Mouse (Mus musculus) intestine, embryonic 15.5 days (tissue): Measurements from ENCODE around the gene Slc35b1. TPM values are rescaled to one million over a fixed set of nuclear protein-coding genes. Genes with fewer than 3 reads are reported as not detected.
A peak's percentile ranks its signal among the peaks of the same experiment; 100 is the strongest.

Experiments
- ATAC-seq: fragments of 200-750 bp; cut with Nextera tagmentation; 2 replicates; pipeline ENCODE4 v1.8.0; 2017; ENCODE audit warnings: moderate TSS enrichment, moderate library complexity
- H3K27ac ChIP-seq: fragments of 300-500 bp; sonication (generic); 2 replicates; pipeline ENCODE4 v1.5.1; 2015; ENCODE audit warnings: mild to moderate bottlenecking, inconsistent platforms
- H3K27me3 ChIP-seq: fragments of 300-500 bp; sonication (generic); replicated peaks from 2 replicates; pipeline ENCODE4 v1.6.1; 2015; ENCODE audit warnings: inconsistent platforms
- H3K36me3 ChIP-seq: fragments of 300-500 bp; sonication (generic); 2 replicates; pipeline ENCODE4 v1.6.1; 2015; ENCODE audit warnings: inconsistent platforms
- H3K4me1 ChIP-seq: fragments of 300-500 bp; sonication (generic); replicated peaks from 2 replicates; pipeline ENCODE4 v1.6.1; 2015; ENCODE audit warnings: inconsistent platforms
- H3K4me2 ChIP-seq: fragments of 300-500 bp; sonication (generic); replicated peaks from 2 replicates; pipeline ENCODE4 v1.6.1; 2015; ENCODE audit warnings: mild to moderate bottlenecking, inconsistent platforms
- H3K4me3 ChIP-seq: fragments of 300-500 bp; sonication (generic); replicated peaks from 2 replicates; pipeline ENCODE4 v1.5.1; 2015; ENCODE audit warnings: inconsistent platforms
- H3K9ac ChIP-seq: fragments of 300-500 bp; sonication (generic); 2 replicates; pipeline ENCODE4 v1.6.1; 2015; ENCODE audit warnings: inconsistent platforms
- H3K9me3 ChIP-seq: fragments of 300-500 bp; sonication (generic); 2 replicates; pipeline ENCODE4 v1.6.1; 2016; ENCODE audit warnings: inconsistent platforms
- WGBS: fragments of 180-500 bp; shearing (Covaris S2); methylation state at CpG from one replicate; pipeline ENCODE4 v1.1.7; 2015; 5-methylcytosine and 5-hydroxymethylcytosine counted together
- polyA plus RNA-seq: library from polyadenylated mRNA; unstranded; fragments of >200 nt; fragmentation: Nextera tagmentation; extraction: Ambion mirVana; gene quantifications from 2 replicates; pipeline ENCODE4 v1.2.1, GENCODE M21; 2015

The Slc35b1 gene
- polyA plus RNA-seq: 103 and 108 TPM in 2 replicates

GRCm38 (mm10) chr11:95384319-95384972 lies at the start of gene Slc35b1:
Slc35b1 (plus strand) TSS chr11:95384692.
- WGBS: under 1% methylated on average over 42 of the region's 42 CpGs
- peak within 1 kb of the TSS; percentile 54 for H3K4me2 ChIP-seq
- ATAC-seq: peak; percentile 98
- H3K4me3 ChIP-seq: peak within 1 kb of the TSS; percentile 96
- no peaks in the 10 kb centered on the region for H3K9me3 ChIP-seq
- peaks cover 4% of the 10 kb centered on the region; the same call in 1 of the 2 replicates for H3K4me1 ChIP-seq
- peak within 1 kb of the TSS; percentile 75 for H3K27ac ChIP-seq
- peaks cover 21% of the 10 kb centered on the region for H3K36me3 ChIP-seq
- H3K27me3 ChIP-seq: no peaks in the 10 kb centered on the region
- H3K9ac ChIP-seq: peak within 1 kb of the TSS; percentile 90

- peak within 1 kb of the TSS; percentile 99 for H3K4me3 ChIP-seq
- peak within 1 kb of the TSS; percentile 66 for H3K27ac ChIP-seq
- peaks cover 19% of the 10 kb centered on the region for H3K4me1 ChIP-seq
- H3K27me3 ChIP-seq: no peaks in the 10 kb centered on the region
- WGBS: under 1% methylated on average over 27 of the region's 27 CpGs
- H3K9me3 ChIP-seq: no peaks in the 10 kb centered on the region
- H3K4me2 ChIP-seq: peak within 1 kb of the TSS; percentile 85
- peak; percentile 98 for ATAC-seq
- peak within 1 kb of the TSS; percentile 82 for H3K9ac ChIP-seq
- H3K36me3 ChIP-seq: no peaks in the 10 kb centered on the region
These were observed 47.8 kb upstream of the Slc35b1 start, which contains the start of gene Fam117a for GRCm38 (mm10) chr11:95336568-95337128. Fam117a (plus strand) TSS chr11:95337018.

- H3K27me3 ChIP-seq: no peaks in the 10 kb centered on the region
- WGBS: under 1% methylated on average over 49 of the region's 50 CpGs
- peak overlapping the region; percentile 82 for H3K9ac ChIP-seq
- peak; percentile 76 for ATAC-seq
- no peaks in the 10 kb centered on the region for H3K36me3 ChIP-seq
- H3K4me3 ChIP-seq: peak overlapping the region; percentile 99
- H3K4me1 ChIP-seq: peaks cover 19% of the 10 kb centered on the region
- H3K9me3 ChIP-seq: no peaks in the 10 kb centered on the region
- H3K4me2 ChIP-seq: peak overlapping the region; percentile 85
- H3K27ac ChIP-seq: peak overlapping the region; percentile 66
These were observed 47.2 kb upstream of the Slc35b1 start for GRCm38 (mm10) chr11:95337129-95337813.

- no peaks in the 10 kb centered on the region for H3K27me3 ChIP-seq
- peak overlapping the region; percentile 85 for H3K4me2 ChIP-seq
- H3K27ac ChIP-seq: no peak overlapping the region
- 15% methylated on average over 9 of the region's 9 CpGs for WGBS
- no peak for ATAC-seq
- H3K4me1 ChIP-seq: peaks cover 19% of the 10 kb centered on the region
- peak overlapping the region; percentile 82 for H3K9ac ChIP-seq
- H3K36me3 ChIP-seq: no peaks in the 10 kb centered on the region
- peak overlapping the region; percentile 99 for H3K4me3 ChIP-seq
- H3K9me3 ChIP-seq: no peaks in the 10 kb centered on the region
These were observed 46.6 kb upstream of the Slc35b1 start for GRCm38 (mm10) chr11:95337846-95338342.

- H3K36me3 ChIP-seq: no peaks in the 10 kb centered on the region
- peak overlapping the region; percentile 40 for H3K4me2 ChIP-seq
- H3K4me3 ChIP-seq: no peak overlapping the region
- H3K4me1 ChIP-seq: peaks cover 23% of the 10 kb centered on the region
- no peaks in the 10 kb centered on the region for H3K27me3 ChIP-seq
- H3K9me3 ChIP-seq: no peaks in the 10 kb centered on the region
- 17% methylated on average over 14 of the region's 14 CpGs for WGBS
- ATAC-seq: no peak
- no peak overlapping the region for H3K27ac ChIP-seq
- H3K9ac ChIP-seq: peak overlapping the region; percentile 11; the same call in 1 of the 2 replicates
These were observed 44.9 kb upstream of the Slc35b1 start for GRCm38 (mm10) chr11:95339471-95340021.

GRCm38 (mm10) chr11:95340259-95340658 lies 44.2 kb upstream of the Slc35b1 start:
- Histone ChIP-seq H3K4me1 (peaks cover 25% of the 10 kb centered on the region), H3K27ac (no peak overlapping the region), H3K9ac (no peak overlapping the region), H3K36me3 (no peaks in the 10 kb centered on the region), H3K9me3 (no peaks in the 10 kb centered on the region), H3K4me3 (no peak overlapping the region), H3K4me2 (no peak overlapping the region), H3K27me3 (no peaks in the 10 kb centered on the region)
- ATAC-seq: no peak
- WGBS: 78% methylated on average over 1 of the region's 1 CpGs

- WGBS: 66% methylated on average over 5 of the region's 5 CpGs
- Histone ChIP-seq H3K27ac (no peak overlapping the region), H3K27me3 (no peaks in the 10 kb centered on the region), H3K4me1 (peaks cover 26% of the 10 kb centered on the region), H3K9ac (no peak overlapping the region), H3K4me2 (no peak overlapping the region), H3K9me3 (no peaks in the 10 kb centered on the region), H3K4me3 (no peak overlapping the region), H3K36me3 (no peaks in the 10 kb centered on the region)
- no peak for ATAC-seq
These were observed 43.8 kb upstream of the Slc35b1 start for GRCm38 (mm10) chr11:95340664-95341063.

GRCm38 (mm10) chr11:95343180-95343579 lies 41.3 kb upstream of the Slc35b1 start:
- H3K4me3 ChIP-seq: no peak overlapping the region
- peaks cover 19% of the 10 kb centered on the region for H3K4me1 ChIP-seq
- H3K27ac ChIP-seq: no peak overlapping the region
- no peaks in the 10 kb centered on the region for H3K36me3 ChIP-seq
- no peaks in the 10 kb centered on the region for H3K9me3 ChIP-seq
- no peak overlapping the region for H3K9ac ChIP-seq
- H3K27me3 ChIP-seq: no peaks in the 10 kb centered on the region
- H3K4me2 ChIP-seq: no peak overlapping the region
- 68% methylated on average over 4 of the region's 4 CpGs for WGBS
- ATAC-seq: no peak

- WGBS: 52% methylated on average over 2 of the region's 2 CpGs
- no peak overlapping the region for H3K4me2 ChIP-seq
- no peak overlapping the region for H3K9ac ChIP-seq
These were observed 40.3 kb upstream of the Slc35b1 start for GRCm38 (mm10) chr11:95344181-95344580.

GRCm38 (mm10) chr11:95350289-95350688 lies 34.2 kb upstream of the Slc35b1 start:
- Histone ChIP-seq H3K4me1 (peaks cover 13% of the 10 kb centered on the region), H3K9ac (no peak overlapping the region), H3K9me3 (no peaks in the 10 kb centered on the region), H3K36me3 (0 out of 2 replicates have a peak, but pooled peaks cover 2% of the 10 kb centered on the region), H3K4me2 (no peak overlapping the region), H3K27ac (peak overlapping the region; percentile 10; the same call in 1 of the 2 replicates), H3K4me3 (no peak overlapping the region), H3K27me3 (no peaks in the 10 kb centered on the region)
- 62% methylated on average over 6 of the region's 6 CpGs for WGBS
- ATAC-seq: peak; percentile 46; the same call in 1 of the 2 replicates

More at GRCm38 (mm10) chr11:95344181-95344580, 40.3 kb upstream of the Slc35b1 start:
- no peak overlapping the region for H3K27ac ChIP-seq
- 0 out of 2 replicates have a peak, but pooled peaks cover 2% of the 10 kb centered on the region for H3K36me3 ChIP-seq
- peaks cover 15% of the 10 kb centered on the region for H3K4me1 ChIP-seq
- no peaks in the 10 kb centered on the region for H3K27me3 ChIP-seq
- no peak for ATAC-seq
- no peaks in the 10 kb centered on the region for H3K9me3 ChIP-seq
- no peak overlapping the region for H3K4me3 ChIP-seq

- Histone ChIP-seq H3K36me3 (0 out of 2 replicates have a peak, but pooled peaks cover 2% of the 10 kb centered on the region), H3K27me3 (no peaks in the 10 kb centered on the region), H3K4me2 (no peak overlapping the region), H3K9me3 (no peaks in the 10 kb centered on the region), H3K9ac (no peak overlapping the region), H3K4me1 (peaks cover 12% of the 10 kb centered on the region; the same call in 1 of the 2 replicates), H3K4me3 (no peak overlapping the region), H3K27ac (peak overlapping the region; percentile 10; the same call in 1 of the 2 replicates)
- whole genome bisulfite sequencing: 66% methylated on average over 3 of the region's 3 CpGs
- peak; percentile 89 for ATAC-seq
These were observed 33.5 kb upstream of the Slc35b1 start for GRCm38 (mm10) chr11:95350960-95351359.

GRCm38 (mm10) chr11:95352686-95353085 lies 31.8 kb upstream of the Slc35b1 start:
- ATAC-seq: no peak
- H3K9me3 ChIP-seq: no peaks in the 10 kb centered on the region
- no peak overlapping the region for H3K4me3 ChIP-seq
- no peak overlapping the region for H3K9ac ChIP-seq
- no peak overlapping the region for H3K4me2 ChIP-seq
- H3K4me1 ChIP-seq: peaks cover 15% of the 10 kb centered on the region; the same call in 1 of the 2 replicates
- H3K27ac ChIP-seq: no peak overlapping the region
- 88% methylated on average over 2 of the region's 2 CpGs for WGBS
- no peaks in the 10 kb centered on the region for H3K27me3 ChIP-seq
- 0 out of 2 replicates have a peak, but pooled peaks cover 2% of the 10 kb centered on the region for H3K36me3 ChIP-seq
